Mouse (Mus musculus): ENCODE measurements around the gene Chst1.
A peak's percentile ranks its signal among the peaks of the same experiment; 100 is the strongest.

DNA sequence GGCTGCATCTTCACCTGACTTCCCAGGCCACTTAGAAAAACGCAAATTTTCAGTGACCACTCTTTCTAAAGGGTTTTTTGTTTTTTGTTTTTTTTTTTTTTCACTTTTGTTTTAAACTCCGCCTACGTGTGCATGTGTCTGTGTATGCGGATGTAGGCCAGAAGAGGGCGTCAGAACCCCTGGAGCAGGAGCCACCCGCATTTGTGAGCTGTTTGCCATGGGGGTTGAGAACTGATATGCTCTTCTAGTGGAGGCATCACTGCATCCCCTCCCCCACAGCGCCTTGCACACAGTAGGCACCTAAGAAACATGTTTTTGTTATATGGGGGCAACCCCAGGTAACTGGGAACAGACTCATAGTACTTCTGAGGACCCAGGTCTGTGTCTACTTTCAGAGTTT is 2.2 kb upstream of the Chst1 start:
- TF ChIP-seq CTCF (IDR thresholded peaks at IDR 0.05; ENCODE audit: borderline replicate concordance, insufficient read depth, low read depth, low read length) (peak; percentile 39; the same call in 1 of the 2 replicates), POLR2A (IDR thresholded peaks at IDR 0.05; ENCODE audit: borderline replicate concordance, insufficient read depth, low read length) (no peak)
